Mouse (Mus musculus) heart, postnatal 14 days (tissue): ENCODE measurements at regions not wholly inside any gene's neighbourhood (a gene's known extent, or its start where the extent isn't known, plus 50 kb on each side); places are given as distances from the start of the nearest gene placed in this dataset.
"Not testable (repeated sequence)": the region's sequence is repeated elsewhere in the genome, so short reads cannot be mapped to it uniquely, and the experiment has no call there.

Experiments used
- DNase-seq, 2 experiments: peaks; one replicate each; pipeline ENCODE4 v3.0.0; 2021 to 2022
- intact Hi-C: fragments of 180-260 bp; cut with DNase I; formaldehyde crosslinking; loops from one replicate; pipeline ENCODE4 v1.15.1; 2025

DNA sequence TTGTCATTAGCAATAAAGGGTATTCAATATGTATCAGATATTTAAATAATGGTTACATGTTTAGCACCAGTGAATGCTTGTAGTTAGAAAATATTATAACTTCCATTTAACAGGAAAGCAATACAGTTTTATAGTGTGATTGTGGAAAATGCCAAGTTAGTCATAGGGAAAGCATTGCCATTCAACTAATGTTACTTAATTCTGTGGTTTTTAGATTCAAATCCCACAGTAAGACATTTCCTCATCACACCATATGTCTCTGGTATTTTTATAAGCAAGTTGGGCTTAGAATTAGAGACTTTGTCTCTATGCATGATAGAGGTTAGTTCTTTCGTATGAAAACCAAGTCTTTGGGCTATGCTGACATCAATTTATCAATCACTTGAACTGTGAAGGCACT lies 133.0 kb downstream of the Prr30 start:
- intact Hi-C loops, result no loop called here
- no peak for DNase-seq

DNA sequence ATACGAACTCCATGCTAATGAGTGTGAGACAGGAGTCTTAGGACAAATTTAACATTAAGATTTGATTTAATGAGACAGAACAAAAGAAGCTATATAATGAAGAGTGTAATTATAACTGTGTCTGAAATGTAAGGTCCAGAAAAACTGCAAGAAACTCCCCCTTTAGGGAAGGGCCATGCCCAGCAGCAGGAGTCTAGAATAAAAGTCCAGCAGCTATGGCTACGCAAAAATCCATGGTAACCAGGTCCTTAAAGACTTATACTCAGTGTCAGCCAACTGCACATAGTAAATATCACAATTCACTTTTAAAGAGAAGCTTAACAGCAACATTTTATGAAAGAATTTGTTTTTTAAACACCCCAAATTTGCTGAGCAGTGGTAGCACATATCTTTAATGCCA lies 143.3 kb downstream of the Prr30 start:
- no peak for DNase-seq
- intact Hi-C loops, result no loop called here

DNA sequence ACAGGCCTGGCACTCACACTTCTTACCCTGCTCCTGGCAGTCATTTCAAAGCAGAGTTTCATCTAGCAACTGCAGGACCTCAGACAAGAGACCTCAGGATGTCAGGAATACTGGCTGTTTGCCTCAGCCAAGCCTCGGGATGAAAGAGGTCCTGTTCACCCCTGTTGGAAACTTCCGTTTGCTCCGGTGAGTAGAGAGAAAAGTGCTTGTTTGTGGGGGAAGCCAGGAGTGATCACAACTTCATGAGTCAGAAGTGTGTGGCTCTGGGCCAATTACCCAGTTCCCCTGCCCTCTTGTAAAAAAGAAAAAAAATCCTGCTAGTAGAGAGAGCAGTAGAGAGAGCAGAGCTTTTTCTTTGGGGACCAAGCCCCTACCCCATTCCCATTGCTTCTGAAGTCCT lies 144.2 kb downstream of the Prr30 start:
- intact Hi-C loops, result no loop called here
- peak in 1 of 2 experiments; percentile 9 for DNase-seq

DNA sequence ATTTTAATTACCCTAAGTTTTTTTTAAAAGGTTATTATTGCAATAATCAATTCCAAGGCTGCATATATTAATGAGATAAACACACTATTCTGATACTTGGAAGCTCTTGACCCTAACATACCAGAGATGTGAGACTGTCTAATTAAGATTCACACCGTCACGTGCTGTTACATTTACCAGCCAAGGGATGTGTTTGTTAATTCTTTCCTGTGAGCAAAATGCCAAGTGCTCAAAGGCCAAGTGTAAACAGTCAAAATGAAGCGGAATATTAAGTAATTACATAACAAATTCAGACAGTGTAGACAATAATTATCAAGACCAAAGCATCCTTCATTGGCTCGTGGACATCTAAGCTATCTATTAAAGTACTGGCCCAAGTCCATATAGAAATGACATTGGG lies 145.3 kb downstream of the Prr30 start:
- no peak for DNase-seq
- intact Hi-C loops, result no loop called here

DNA sequence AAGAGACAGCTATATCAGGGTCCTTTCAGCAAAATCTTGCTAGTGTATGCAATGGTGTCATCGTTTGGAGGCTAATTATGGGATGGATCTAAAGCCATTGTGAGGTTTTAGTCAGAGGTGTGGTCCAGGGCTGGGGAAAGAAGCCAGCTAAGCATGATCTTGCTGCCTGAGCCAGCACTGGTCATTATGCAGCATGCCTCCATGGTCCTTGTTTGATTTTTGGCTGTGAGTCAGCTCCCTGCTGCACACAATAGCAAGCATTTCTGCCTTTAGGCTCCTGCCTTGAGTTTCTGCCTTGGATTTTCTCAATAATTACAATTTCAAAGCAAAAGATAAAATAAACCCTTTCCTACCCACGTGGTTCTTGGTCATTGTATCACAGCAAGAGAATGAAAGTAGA lies 147.4 kb downstream of the Prr30 start:
- intact Hi-C loops, result no loop called here

DNA sequence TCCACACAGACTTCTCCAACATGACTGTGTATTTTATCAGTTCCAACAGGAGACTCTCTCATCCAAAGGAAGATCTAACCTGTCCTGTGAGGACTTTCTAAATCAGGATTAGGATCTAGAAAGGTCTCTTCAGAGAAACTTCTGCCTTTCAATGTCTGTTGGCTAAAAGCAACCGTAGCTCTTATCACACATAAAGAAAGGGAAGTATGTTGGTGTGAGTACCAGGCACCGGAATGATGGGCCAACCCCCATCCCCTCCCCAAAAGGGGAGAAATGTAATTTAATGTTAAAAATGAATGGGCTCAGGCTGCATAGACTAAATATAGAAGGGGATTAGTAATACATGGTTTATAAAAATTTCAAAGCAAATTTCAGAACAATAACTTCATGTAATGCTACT lies 149.9 kb downstream of the Prr30 start:
- DNase-seq, result no peak
- intact Hi-C loops, result no loop called here

More for the DNA sequence above, 147.4 kb downstream of the Prr30 start:
- DNase-seq, result no peak

DNA sequence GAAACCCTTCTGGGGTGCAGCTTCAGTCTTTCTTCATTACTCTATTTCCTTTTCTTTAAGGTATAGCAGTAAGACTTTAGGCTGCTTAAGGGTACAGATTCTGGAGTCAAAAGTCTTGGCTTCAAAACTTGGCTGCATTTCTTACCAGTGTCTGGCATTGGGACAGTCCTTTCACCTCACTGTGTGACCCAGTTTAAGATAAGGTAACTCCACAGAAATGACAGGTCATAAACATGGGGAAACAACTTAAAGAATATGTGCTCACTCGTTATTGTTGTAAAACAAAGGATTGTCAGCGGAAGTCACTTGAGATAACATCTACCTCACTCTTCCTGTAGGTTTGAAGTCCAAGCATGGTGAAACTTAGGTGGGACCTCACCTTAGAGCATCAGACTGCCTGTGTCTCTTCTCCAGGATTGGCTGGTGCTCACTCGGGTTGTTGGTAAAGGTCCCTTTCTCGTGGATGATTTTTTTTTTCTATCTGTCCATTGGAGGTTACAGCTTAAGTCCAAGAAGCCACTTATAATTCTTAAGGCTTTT lies 150.4 kb downstream of the Prr30 start:
- intact Hi-C loops, result no loop called here

DNA sequence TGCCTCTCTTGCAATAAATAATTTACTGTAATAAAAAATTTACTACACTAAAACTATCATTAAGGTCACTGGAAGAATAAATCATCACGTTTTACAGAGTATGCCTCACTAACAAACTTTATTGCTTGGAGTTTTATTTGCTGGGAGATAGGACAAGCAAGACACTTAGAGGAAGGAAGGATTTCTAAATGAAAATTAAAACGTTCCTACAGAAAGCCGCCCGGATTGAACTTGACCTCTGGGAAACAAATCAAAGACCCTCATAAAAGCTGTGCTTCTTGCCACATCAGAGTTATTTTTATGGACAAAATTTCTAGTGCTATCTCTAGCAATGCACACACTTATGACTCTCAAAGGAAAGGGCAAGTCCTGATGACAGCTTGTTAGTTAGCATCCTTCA lies 156.6 kb downstream of the Prr30 start:
- intact Hi-C loops, result no loop called here
- no peak for DNase-seq

More for the DNA sequence above, 150.4 kb downstream of the Prr30 start:
- DNase-seq, result no peak

DNA sequence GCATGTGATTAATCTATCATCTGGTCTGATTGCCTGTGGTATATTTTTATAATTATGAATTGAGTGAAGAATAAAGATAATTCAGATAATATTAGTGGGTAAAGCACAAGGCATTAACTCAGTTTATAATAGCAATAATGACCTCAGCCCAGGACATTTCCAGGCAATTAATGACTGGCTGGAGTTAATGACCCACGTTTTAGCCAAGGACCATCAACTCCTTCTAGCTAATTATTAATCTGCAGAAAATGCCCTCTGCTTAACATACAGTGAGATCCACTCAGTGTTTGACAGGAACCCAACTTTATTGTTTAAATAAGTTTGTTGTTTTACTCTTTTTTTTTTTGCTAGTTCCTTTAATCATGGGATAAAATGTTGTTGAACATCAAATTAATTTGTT lies 199.1 kb downstream of the Prr30 start:
- intact Hi-C loops, result no loop called here
- DNase-seq, result no peak

DNA sequence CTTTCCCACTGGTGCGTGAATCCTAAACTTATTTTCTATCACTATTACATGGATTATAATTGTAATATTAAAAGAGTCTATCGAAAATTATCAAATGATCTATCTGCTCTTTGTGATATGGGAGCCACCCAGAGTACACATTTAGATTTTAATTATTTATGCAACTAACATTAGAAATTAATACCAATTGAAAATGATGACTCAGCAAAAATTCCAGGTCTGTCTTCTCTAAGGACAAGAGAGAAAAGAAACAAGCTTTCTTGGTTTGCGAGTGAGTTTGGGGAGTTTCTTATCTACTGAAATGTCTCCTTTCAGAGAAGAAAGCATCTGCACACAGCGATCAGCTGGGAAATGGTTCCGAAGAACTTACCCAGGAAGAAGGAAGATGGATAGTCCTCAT lies 219.4 kb downstream of the Prr30 start:
- no peak for DNase-seq
- intact Hi-C loops, result no loop called here

DNA sequence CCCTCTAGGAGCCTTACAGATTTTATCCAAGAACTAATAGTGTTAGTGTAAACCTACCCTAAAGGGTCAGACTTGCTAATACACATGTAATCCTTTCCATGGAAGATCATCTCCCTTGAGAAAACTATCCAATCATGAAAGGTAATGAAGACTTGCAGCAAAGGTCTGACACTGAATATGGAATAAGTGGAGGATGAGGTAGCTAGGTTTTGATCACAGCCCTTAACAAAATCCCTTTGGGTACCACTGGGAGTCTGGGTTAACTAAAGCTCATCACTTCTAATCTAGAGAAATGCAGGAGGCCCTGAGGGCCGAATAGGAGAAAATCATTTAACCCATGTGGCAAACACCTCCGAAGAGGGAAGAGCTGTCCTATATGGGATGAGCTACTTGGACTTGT lies 221.6 kb downstream of the Prr30 start:
- no peak for DNase-seq
- intact Hi-C loops, result no loop called here

DNA sequence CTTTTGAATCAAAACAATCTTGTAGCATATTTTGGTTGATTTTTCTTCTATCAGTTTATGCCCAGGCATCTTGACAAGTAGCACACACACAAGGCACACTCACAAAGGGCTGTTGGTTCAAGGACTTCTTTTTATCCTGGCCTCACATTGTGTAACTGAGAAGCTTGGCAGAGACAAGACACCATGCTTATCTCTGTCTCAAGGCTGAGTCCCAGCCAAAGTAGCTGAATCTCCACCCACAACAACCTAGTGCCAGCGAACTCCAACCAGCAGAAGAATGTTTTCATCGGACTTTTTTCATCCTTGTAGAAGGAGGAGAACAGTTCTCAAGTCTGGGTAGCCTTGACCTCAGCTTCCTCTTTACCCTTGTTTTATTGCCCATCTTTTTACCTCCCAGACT lies 229.2 kb downstream of the Prr30 start:
- intact Hi-C loops, result no loop called here

DNA sequence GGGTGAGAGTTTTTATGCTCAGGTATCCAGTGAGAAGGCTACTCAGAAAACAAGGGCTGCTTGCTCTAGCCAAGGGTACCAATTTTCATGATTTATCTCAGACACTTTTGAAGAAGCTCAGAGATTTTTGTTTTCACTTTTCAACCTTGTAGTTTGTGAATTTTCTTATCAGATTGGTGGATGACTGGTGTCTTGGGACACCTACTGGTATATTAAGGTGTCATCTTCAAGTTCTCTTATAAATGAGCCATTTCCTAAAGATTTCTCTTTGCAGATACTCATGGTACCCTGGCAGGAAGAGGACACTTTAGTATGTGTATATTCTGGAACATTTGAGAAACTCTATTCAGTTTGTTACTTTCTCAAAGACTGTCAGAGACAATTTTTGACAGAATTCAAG lies 239.9 kb downstream of the Prr30 start:
- intact Hi-C loops, result no loop called here

More for the DNA sequence above, 229.2 kb downstream of the Prr30 start:
- DNase-seq, result peak; percentile 34 to 53

DNA sequence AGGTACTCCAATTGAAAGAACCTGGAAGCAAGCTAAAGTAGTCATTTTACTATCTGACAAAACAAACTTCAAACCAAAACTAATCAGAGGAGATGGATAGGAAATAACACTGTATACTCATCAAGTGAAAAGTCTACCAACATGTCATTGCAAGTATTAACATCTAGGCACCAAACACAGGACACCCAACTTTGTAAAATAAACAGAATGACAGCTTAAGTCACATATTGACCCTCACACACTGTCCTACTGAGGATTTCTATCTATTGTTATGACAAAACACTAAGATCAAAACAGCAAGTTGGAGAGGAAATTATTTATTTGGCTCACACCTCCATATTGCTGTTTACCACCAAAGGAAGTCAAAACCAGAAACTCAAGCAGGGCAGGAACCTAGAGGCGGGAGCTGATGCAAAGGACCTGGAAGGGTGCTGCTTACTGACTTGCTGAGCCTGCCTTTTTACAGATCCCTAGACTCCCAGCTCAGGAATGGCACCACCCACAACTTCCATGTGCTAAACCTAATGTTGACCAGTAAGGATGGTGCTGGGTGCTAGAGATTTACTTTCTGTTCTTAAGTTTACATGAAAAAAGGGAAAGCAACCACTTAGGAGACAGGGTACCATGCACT lies 244.2 kb downstream of the Prr30 start:
- no peak for DNase-seq
- intact Hi-C loops, result loop anchor here (10.0 kb wide), 1 partner anchor 1021 kb away; no protein-coding TSS in a partner anchor

More for the DNA sequence above, 239.9 kb downstream of the Prr30 start:
- DNase-seq, result no peak

DNA sequence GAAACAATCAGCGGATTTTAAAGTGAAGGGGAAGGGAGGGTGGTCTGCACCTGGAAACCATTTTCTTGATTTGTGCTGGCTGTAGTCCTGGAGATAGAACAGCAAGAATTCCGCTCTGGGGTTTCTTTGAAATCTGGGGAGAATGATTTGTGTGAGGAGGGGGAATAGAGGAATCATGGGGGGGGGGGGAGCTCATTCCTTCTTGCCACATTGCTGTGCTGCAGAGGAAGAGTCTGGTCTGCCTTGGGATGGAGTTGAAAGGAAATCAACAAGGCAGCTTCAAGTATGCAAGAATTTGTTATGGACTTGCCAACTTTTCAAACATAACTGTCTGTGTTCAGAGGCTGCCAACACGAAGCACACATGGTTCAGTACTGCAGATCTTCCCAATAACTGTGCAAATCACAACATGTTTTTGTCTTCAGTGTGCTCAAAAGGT lies 249.4 kb downstream of the Prr30 start:
- no peak for DNase-seq
- intact Hi-C loops, result loop anchor here (10.0 kb wide), 1 partner anchor 1016 kb away; no protein-coding TSS in a partner anchor

DNA sequence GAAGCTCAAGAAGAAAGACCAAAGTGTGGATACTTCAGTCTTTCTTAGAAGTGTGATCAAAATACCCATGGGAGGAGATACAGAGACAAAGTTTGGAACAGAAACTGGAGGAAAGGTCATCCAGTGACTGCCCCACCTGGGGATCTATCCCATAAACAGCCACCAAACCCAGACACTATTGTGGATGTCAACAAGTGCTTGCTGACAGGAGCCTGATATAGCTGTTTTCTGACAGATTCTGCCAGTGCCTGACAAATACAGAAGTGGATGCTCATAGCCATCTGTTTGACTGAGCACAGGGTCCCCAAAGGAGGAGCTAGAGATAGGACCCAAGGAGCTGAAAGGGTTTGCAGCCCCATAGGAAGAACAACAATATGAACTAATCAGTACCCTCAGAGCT lies 252.5 kb downstream of the Prr30 start:
- intact Hi-C loops, DNase-seq: not testable (repeated sequence)

DNA sequence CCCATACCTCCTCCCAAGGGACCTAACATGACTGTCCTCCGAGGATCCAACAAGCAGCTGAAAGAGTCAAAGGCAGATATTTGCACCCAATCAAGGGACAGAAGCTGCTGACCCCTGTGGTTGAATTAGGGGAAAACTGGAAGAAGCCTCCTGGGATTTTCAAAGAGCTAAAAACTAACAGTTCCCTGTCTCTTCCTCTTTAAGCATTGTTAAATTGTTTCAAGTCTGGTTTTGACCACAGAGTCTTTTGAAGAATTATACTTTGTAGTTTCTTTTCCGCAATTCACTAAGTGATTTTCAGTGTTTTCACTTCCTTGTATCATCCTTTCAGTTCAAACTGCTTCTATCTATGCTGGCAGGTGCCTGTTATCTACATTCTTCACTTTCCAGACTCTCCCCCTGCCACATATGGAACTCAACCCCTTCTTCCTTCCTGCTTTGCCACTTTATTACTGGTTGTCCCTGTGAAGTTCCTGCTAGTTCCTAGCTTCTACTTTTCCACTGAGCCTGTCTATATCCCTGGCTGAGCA lies 262.7 kb downstream of the Prr30 start:
- intact Hi-C loops, result no loop called here
- DNase-seq, result no peak

DNA sequence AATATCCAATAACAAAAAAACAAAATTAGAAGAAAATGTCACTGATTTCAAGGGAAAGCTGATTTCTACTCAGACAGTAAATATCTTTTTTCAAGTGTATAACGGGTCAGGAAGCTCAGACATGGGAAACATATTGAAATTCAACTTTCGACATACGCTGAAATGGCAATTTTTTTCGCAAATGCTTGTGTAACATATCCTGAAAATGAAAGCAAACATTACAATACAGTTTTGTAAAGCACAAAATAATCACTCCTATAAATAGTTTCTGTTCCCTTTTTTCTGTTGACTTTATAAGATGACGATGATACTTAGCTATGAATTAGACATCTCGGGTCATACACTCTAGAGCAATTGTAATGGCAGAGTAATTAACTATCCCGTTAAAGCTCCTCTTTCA lies 265.6 kb downstream of the Prr30 start:
- intact Hi-C loops, result no loop called here
- no peak for DNase-seq

DNA sequence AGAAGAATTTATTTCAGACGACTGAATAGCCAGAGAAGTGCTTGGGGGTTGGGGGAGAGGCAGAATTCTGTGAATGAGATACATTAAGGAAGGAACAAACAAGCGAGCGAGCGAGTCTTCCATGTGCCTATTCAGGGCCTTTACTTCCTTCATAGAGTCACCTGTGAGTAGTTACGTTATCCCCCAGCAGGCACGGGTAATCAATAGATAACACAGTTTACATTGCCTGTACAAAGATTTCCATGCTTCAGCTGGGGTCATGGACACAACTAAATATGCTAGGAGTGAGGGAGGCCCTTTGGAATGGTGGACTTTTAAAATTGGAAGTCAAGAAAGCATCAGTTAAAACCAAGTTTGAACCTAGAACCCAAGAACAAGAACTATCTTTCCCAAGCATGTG lies 275.2 kb downstream of the Prr30 start:
- intact Hi-C loops, result no loop called here
- no peak for DNase-seq

DNA sequence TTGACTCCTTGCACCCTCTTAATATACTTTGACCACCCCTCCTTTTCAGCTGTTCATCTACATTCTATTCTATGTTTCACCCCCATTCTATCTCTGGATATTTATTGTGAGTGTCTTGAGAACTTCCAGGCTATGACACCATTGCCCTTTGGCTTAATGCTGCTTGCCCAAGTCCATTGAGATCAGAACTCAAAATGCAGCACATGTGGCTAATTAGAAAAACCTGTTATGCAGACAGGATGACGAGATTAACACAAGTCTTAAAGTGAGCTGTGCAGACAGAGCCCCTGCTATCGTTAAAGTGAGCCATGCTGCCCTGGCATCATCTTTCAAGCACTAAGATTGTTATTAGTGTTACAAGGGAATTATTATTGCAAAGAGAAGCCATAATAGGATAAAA lies 299.9 kb downstream of the Prr30 start:
- no peak for DNase-seq
- intact Hi-C loops, result no loop called here

DNA sequence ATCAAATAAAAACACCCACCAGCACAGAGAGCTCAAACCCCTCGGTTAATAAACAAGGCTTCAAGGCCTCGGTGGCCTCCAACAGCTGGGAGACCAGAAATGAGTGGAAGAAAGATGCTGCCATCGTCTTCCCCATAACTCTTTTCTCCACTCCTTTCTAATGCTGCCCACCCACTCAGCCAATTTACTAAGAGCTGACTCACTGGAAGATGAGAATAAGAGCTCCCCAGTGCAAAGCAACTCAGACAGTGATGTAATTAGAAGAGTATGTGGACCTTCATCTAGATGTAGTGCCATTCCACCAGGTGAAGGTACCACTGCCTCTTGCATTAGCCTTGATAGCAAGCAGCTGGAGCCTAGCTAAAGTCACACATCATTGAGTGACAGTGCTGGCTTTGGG lies 301.1 kb downstream of the Prr30 start:
- intact Hi-C loops, result loop anchor here (10.0 kb wide), 1 partner anchor 144 kb away; no protein-coding TSS in a partner anchor
- no peak for DNase-seq
